Mouse (Mus musculus): Measurements from ENCODE around the gene Scamp2.

DNA sequence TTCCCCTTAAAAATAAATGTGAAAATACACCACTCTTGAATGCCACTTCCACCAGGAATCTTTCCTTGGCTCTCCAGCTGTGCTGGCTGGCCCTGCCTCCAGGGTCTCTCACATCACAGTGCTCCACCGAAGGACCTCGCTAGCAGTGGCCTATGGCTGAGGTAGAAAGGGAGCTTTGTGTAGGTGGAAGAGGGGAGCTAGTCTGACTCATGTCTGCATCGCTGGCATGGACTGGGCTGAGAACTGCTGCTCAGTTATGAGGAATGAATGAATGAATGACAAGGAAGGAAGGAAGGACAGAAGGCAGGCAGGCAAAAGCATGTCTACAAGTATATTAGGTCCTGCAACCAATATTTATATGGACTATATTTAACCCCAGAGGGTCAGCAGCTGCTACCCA is 76.5 kb downstream of the Scamp2 start:
- TF ChIP-seq FLI1 (IDR thresholded peaks at IDR 0.05; ENCODE audit: low read length), result no peak
- no peak for TF ChIP-seq GATA1 (IDR thresholded peaks at IDR 0.05; ENCODE audit: borderline replicate concordance, low read length)

Data from megakaryocyte, embryonic 14.5 days (primary cell).